Mouse (Mus musculus): Measurements from ENCODE around the gene Gstz1. TPM values are rescaled to one million over a fixed set of nuclear protein-coding genes. Genes with fewer than 3 reads are reported as not detected.

The Gstz1 gene
- polyA plus RNA-seq, 1 experiment from 2014 or later, result 25.5 TPM

DNA sequence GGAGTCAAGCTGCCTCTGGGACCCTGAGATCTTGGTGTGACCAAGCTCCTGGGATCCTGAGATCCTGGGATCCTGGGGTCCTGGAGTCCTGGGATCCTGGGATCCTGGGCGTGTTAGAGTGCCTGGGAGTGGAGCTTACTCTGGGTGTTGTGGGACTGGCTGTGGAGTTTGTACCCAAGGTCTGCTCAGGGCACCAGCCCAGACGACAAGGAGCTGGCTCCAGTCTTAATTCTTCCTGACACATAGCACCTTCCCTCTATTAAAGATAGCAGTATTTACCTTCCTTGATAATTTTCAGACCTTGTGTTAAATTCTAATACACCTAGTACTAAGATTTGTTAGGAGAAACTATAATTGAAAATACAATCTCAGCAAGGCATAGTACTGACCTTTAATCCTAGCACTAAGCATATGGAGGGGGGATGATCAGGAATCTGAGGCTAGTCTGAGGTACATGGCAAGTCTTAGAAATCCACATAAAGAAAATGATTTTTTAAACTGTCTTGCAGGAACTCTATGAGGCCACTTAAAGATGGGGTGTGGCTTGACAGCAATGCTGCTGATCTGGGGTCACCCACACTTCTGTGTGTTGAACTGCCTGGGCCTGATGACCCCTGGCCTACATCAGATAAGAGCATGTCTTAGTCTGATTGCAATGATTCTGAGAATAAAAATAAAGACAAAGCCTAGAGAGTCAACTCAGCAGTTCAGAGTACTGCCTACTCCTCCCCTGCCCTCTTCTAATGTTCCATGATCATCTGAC is 66.1 kb downstream of the Gstz1 start:
- no peak overlapping the region for H3K9ac ChIP-seq (replicated peaks)
- H3K27ac ChIP-seq (replicated peaks), result no peak overlapping the region
- no peaks in the 10 kb centered on the region for H3K36me3 ChIP-seq
- H3K4me2 ChIP-seq (replicated peaks), result no peak overlapping the region
- H3K27me3 ChIP-seq, result no peaks in the 10 kb centered on the region
- no peak for ATAC-seq (ENCODE audit: low FRiP score, low read depth)
- no peak overlapping the region for H3K4me3 ChIP-seq
- WGBS, result 72% methylated on average over 2 of the region's 2 CpGs
- no peaks in the 10 kb centered on the region for H3K4me1 ChIP-seq
- H3K9me3 ChIP-seq, result no peaks in the 10 kb centered on the region

Other genes starting within 250 kb of the Gstz1 start
- 44.3 and 46.4 TPM in 2 replicates for gene Cipc, start 200.1 kb upstream of the Gstz1 start, polyA plus RNA-seq (2016; fragmentation: Nextera tagmentation; extraction: Ambion mirVana)
- gene Zdhhc22, start 156.7 kb upstream of the Gstz1 start, polyA plus RNA-seq (2016; fragmentation: Nextera tagmentation; extraction: Ambion mirVana), result 0.98 and 1.9 TPM in 2 replicates
- gene Tmem63c, start 125.8 kb upstream of the Gstz1 start, polyA plus RNA-seq (2016; fragmentation: Nextera tagmentation; extraction: Ambion mirVana), result 1.5 and 1.7 TPM in 2 replicates
- 0.66 and 0.69 TPM in 2 replicates for gene Ngb, start 44.6 kb upstream of the Gstz1 start, polyA plus RNA-seq (2016; fragmentation: Nextera tagmentation; extraction: Ambion mirVana)
- gene Pomt2, start 803 bp downstream of the Gstz1 start, polyA plus RNA-seq (2016; fragmentation: Nextera tagmentation; extraction: Ambion mirVana), result 16.3 and 17.5 TPM in 2 replicates
- gene Samd15, start 52.6 kb downstream of the Gstz1 start, polyA plus RNA-seq (2016; fragmentation: Nextera tagmentation; extraction: Ambion mirVana), result 1.1 and 1.9 TPM in 2 replicates
- 5.6 and 6.0 TPM in 2 replicates for gene Tmed8, start 53.3 kb downstream of the Gstz1 start, polyA plus RNA-seq (2016; fragmentation: Nextera tagmentation; extraction: Ambion mirVana)
- 1.2 and 1.8 TPM in 2 replicates for gene Noxred1, start 91.6 kb downstream of the Gstz1 start, polyA plus RNA-seq (2016; fragmentation: Nextera tagmentation; extraction: Ambion mirVana)
- gene Vipas39, start 119.1 kb downstream of the Gstz1 start, polyA plus RNA-seq (2016; fragmentation: Nextera tagmentation; extraction: Ambion mirVana), result 62.1 and 62.2 TPM in 2 replicates
- 188 and 195 TPM in 2 replicates for gene Ahsa1, start 119.3 kb downstream of the Gstz1 start, polyA plus RNA-seq (2016; fragmentation: Nextera tagmentation; extraction: Ambion mirVana)
- gene Ism2, start 152.5 kb downstream of the Gstz1 start, polyA plus RNA-seq (2016; fragmentation: Nextera tagmentation; extraction: Ambion mirVana), result 1.0 and 1.2 TPM in 2 replicates
- gene Sptlc2, start 241.2 kb downstream of the Gstz1 start, polyA plus RNA-seq (2016; fragmentation: Nextera tagmentation; extraction: Ambion mirVana), result 54.8 and 65.2 TPM in 2 replicates